Mouse (Mus musculus): Measurements from ENCODE around the gene Col20a1.

The Col20a1 gene

DNA sequence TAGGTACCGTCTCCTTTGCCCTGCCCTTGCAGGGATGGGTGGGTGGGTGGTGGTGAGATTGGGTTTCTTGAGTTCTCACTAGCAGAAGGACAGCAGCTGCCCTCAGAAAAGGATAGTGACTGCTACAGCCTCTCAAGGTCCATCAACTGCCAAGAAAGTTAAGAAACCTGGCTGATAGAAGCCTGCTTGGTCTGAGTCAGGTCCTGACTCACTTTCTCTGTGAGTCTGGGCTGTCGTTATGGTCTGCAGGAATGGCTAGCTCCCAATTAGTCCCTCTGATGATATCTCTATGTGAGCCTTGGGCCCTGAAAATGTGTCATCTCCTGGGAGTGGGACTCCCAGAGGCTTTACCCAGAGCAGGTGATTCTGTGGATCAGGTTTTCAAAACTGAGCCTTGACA, 8.0 kb downstream of the Col20a1 start:
- no peak for DNase-seq (ENCODE audit: low spot score in 2 of 2)

DNA sequence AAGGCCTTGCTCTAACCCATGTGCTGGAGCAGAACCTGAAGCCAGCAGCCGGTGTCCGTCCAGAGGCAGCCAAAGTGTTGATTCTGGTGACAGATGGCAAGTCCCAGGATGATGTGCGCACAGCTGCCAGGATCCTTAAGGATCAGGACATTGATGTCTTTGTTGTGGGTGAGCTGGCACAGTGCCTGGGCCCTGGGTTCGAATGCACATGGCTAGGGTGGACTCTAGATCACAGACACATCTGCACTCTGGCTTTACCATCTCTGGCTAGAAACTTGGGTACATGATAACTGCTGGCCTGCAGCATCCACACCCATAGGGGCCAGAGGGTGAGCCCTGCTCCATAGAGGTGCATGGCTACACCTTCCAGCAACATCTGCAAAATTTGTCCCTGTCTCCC, 9.1 kb downstream of the Col20a1 start:
- DNase-seq (ENCODE audit: low spot score in 2 of 2) = no peak

DNA sequence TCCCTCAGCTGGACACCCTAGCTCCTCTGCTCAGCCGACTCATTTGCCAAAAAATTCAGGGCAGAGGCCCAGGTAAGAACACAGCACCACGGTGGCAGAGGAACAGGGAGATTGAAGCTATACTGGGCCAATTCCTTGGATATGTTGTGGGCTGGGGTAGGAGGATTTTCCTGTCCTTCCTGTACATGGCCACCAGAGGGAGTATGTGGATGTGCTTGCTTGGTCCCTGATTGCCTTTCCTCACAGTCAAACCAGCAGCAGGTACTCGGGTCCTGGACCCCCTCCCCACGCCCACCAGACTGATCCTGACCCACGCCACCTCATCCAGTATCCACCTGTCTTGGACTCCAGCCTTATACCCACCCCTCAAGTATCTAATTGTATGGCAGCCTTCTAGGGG, 10.1 kb downstream of the Col20a1 start:
- peak in 1 of 2 experiments; percentile 24 for DNase-seq (ENCODE audit: low spot score in 2 of 2)

DNA sequence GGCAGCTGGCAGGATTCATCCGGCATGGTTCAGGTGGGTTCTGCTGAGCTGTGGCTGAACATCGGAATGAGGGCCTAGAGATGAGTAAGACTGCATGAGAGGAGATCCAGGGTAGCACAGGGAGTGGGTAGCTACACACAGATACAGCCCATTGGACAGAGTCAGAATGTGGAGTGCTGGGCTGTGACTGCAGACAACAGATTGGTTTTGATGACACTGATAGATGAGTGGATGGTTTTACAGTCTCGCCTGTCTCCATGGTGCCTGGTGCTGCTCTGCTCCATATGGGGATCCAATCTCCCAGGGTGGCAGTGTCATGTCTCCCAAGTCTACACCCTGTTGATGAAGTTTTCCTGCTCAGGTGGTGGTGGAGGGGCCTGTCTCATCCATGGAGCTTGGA, 10.6 kb downstream of the Col20a1 start:
- DNase-seq (ENCODE audit: low spot score in 2 of 2) = no peak

DNA sequence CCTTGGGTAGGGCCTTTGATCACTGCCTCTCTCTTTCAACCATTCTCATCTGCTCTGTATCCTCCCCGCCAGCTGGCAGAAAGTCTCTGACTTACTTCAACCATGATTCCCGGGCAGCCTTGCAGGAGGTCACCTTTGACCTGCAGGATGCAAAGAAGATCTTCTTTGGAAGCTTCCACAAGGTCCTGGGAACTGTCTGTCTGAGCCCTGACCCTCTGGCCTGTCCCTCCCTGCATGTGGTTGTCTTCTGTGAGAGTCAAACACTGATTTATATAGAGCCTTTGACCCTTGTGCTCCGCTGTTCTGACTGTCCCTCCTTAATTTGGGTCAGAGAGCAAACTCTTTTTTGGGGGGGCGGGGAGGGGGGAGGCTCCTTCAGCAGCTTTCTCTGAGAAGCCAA, 20.7 kb downstream of the Col20a1 start:
- no peak for DNase-seq (ENCODE audit: low spot score in 2 of 2)

DNA sequence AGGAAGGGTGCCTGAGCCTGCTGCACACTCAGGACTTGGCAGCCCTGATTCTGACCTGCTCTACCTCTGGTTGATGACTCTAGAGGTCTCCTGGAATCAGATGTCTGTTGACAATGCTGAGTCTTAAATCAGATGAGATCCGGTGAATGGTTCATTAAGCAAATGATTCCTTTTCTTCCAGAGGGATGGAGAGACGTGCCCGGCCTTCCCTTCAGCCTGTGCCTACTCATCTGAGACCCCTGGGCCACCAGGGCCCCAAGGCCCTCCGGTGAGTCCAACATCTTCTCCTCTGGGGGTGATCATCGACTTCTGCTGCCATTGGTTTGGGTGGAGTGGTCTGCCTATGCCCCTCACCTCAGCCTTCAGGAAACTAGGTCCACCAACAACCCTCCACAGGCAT, 22.0 kb downstream of the Col20a1 start:
- no peak for DNase-seq (ENCODE audit: low spot score in 2 of 2)

DNA sequence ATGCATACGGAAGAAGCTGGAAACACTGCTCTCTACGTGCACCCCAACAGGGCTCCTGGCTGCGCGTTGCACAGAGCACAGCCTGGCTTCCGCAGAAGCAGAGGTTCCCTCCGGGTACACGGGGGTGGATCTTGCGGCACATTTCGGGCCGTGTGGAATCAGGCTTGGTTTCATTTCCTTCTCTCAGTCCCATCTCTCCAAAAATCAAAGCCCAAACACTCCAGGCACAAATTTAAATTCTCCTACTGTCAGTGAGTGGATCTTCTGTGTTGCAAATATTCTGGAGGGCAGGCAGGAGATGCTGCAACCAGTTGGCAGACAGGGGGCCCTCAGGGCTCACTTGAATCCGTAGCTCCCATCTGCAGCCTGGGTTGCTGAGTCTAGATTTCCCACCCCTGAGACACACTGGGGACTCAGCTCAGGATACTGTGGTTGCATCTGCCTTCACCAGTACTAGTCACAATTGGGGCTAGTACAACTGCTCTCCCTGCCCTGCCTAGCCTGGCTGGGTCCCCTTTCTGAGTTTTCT, 45.1 kb downstream of the Col20a1 start:
- DNase-seq (ENCODE audit: low spot score in 2 of 2) = no peak

DNA sequence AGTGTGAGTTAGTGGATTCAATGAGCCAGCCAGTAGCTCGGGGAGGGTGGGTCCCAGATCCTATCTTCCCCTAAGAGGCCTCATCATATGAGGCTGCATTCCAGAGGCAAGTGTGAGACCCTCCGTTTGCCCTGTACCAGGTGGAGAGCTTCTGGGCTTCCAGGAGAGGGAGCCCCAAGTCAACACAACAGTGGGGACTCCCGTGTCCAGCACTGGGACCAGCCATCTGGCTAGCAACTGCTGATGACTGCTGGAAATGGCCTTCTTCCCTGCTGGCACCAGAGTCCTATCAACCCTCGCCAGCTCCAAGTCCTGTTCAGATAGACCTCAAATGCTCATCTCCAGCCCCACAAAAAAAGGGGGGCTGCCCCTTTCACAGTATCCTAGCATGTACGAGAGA, 46.1 kb downstream of the Col20a1 start:
- DNase-seq (ENCODE audit: low spot score in 2 of 2) = no peak

DNA sequence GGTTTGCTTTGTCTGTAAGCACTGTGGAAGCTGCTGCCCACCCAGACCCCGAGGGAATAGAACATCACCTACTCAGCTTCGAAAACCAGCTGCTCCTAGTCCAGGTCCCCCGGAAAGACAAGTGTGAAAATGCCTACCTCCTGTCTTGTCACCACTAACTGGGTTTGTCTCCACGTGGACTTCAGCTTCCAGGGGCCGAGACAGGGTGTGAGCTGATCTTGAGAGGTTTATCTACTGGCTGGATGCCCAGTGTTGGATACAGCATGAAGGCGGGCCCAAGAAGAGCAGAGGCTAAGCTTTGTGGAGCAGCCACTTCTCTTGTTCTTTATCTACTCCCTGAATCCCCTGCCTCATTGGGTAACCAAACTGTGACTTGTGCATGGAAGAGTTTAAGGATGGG, 47.0 kb downstream of the Col20a1 start:
- no peak for DNase-seq (ENCODE audit: low spot score in 2 of 2)

DNA sequence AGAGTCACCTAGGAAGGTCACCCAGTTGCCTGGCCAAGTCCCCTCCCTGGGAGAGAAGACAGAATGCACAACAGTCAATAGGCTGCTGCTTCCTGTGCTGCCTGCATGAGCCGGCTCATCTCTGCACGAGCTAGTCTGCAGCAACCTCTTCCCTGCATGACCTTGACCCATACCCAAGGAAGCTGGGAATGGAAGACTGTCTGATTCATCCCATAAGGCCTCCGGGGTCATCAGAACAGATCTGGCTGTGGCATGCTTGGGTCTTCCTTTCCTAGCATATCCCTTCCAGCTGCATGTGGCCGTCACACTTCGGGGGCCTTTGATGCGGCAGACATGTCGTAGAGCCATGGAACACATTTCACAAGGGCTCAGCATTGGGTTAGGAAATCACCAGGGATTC, 48.9 kb downstream of the Col20a1 start:
- no peak for DNase-seq (ENCODE audit: low spot score in 2 of 2)

DNA sequence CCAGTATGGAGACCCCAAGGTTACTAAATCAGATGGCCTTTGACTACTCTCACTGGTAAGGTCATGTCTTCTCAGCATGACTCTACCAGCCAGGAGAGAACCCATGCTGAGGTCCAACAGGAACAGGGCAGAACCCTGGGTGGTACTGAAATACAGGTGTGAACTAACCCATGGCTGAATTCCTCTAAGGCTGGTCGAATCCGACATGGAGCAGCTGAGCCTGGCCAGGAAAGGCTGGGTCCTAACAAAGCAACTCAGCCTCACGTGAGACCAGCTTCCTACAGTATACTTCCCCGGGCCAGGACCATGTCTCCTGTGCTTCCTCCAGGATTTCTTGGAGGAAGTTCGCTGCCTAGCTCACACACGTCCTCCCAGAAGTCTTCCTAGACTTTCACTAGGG, 50.2 kb downstream of the Col20a1 start:
- DNase-seq (ENCODE audit: low spot score in 2 of 2) = no peak

DNA sequence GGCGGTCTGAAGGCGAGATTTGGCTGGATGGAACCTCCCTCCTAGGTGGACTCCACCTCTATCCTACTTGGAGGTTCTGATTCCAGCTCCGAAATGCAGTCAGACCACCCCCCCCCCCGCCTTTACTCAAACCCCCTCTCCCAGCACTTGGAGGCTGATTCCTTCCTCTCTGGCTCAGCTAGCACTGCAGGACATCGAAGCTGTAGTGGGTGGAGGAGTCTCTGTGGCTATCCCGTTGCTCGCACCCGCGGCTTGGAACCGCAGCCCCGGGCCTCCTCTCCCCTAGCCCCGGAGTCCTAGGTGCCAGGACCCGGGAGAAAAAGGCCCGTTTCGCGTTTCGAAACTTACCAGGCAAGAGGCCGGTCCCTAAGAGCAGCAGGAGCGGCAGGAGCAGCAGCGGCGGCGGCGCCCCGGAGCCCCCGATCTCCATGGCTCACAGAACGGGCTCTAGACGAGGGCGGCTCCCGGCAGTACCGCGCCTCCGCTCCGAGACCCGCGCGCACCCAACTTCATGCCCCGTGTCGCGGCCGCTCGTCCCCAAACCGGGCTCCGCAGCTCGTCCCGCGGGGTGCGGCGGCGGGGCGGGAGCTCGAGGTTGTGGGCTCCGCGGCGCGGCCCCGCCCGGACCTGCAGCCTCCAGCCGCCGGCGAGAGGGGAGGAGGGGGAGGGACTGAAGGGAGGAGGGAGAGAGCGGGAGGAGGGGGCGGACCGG, 52.5 kb downstream of the Col20a1 start:
- DNase-seq (ENCODE audit: low spot score in 2 of 2) = no peak

DNA sequence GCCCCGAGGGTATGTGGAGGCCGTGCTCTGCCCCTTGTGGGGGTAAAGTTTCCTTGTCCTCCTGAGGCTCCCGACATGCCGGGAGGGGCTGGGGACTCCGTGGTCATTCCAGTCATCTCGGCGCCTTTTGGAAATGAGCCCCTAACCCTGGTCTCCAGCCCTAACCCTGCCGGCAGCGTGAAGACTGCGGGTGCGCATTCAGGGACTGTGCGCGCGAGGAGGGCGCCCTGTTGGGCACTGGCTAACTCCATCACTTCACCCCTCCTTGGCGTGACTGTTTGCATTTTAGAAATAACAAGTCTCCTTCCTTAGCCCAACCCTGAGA, 53.0 kb downstream of the Col20a1 start:
- DNase-seq (ENCODE audit: low spot score in 2 of 2) = no peak

DNA sequence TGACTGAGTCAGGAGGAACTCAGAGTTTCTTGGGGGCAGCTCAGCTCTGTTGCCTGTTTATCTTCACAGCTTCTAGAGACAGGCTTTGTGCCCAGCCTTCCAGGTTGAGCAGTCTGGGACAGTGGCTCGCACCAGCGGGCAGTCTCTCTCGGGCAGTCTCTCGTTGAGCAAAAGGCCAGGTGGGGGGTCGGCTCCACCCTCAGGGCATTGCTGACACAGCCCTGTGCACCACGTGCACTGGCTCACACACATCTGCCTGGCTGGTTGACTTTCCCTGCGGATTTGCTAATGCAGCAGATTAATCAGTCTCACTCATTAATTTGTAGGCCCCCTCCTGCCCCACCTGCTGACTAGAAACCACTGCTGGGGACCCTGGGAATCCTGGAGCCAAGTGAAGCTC, 55.6 kb downstream of the Col20a1 start:
- no peak for DNase-seq (ENCODE audit: low spot score in 2 of 2)

DNA sequence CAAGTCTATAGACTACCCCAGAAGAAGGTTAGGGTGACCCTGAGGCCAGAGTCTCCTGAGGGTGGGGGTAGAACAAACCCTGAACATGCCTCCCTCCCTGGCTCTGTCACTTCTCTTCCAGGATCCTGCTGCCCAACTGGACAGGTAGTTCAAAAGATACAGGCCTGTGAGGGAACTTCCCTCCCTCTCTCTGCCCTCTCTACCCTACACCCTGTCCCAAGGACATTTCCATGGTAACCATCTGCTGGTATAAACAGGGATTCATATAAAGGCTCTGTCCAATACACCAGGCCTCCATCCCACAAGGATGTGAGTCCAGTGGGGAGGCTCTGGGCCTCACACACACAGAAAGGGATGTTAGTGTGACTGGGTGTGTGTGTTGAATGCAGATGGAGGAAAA, 56.0 kb downstream of the Col20a1 start:
- DNase-seq (ENCODE audit: low spot score in 2 of 2) = no peak

DNA sequence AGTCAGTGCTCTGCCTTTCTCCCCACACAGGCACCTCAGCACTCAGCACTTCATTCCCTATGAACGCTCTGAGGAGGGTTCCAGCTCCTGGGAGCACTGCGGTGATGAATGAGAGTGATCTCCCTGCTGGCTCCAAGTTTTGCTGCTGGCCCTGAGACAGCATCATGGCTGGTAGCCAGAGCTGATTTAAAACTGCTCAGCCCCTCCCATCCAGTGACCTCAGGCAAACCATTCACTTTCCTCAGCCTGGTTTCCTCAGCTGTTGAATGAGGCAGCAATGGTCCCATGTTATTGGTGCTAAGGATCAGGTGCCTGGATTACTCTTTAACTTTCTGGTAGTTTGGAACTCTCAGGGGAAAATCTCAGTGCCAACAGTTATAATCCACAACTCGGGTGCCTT, 57.1 kb downstream of the Col20a1 start, which contains the start of gene Chrna4:
TSS of gene Chrna4 (minus strand) at position 110 of the 400 bp plus-strand sequence.
- DNase-seq (ENCODE audit: low spot score in 2 of 2) = no peak

DNA sequence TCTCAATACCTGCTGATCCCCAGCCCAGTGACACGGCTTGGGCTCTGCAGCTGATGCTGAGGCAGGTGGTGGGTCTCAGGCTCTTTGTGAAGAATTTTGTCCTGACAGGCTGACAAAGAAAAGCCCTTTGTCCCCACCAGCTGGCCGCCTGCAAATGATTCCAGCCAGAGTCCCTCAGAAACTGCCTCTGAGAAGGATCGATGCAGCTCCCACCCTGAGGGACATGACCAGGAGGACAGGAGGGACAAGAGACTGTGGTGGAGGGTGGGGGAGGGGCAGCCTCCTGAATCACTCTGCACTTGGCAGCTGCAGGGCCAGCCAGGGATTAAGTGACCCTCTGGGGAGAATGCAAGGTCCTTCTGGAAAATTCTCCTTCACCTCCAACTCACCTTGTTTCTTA, 57.7 kb downstream of the Col20a1 start:
- DNase-seq (ENCODE audit: low spot score in 2 of 2) = no peak

DNA sequence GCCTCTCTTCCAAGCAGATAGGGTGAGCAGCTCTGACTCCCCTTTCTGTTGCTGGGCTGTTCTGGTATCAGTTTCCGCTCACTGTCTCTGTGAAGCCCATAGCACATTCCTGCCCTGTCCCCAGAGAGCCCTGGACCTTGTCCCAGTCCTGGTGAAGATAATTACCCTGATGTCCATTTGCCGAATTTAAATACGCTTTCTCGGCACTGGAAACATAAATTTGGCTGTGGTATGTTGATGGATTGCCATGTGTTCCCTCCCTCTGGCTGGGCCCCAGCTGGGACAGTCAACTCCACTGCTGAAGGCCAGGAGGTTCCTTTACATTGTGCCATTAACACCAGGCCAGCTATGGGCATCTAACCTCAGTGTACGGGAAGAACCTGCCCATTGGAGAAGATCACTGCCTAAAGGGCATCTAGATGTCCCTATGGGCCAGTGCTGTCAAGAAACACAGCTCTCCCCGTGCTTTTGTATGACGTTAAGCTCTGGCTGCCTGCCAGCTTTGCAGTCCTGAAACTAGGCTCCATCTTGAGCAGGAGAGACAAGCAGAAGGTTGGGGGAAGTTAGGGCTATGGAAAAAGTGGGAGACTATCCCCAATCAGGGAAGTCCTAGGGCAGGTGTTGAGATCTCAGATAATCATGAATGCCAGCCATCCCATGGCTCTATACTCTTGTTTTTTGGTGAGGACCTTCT, 62.1 kb downstream of the Col20a1 start:
- DNase-seq (ENCODE audit: low spot score in 2 of 2) = no peak

DNA sequence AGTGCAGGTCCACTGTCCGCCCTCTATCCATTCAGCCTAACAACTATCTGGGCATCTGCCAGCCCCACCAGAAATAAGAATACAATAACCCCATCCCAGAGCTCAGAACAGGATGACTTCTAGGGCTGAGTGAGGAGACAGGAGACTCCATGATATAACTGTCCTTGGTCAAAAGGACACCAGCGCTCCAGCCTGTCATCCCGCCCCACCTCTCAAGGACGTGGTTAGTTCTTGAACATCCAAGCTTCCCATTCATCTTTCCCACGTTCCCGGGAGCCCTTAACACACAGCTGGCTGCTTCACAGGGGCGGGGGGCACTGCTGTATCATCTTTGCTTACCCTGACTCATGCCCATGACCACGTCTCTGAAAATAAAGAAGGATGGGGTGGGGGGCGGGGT, 62.7 kb downstream of the Col20a1 start:
- DNase-seq (ENCODE audit: low spot score in 2 of 2) = no peak

DNA sequence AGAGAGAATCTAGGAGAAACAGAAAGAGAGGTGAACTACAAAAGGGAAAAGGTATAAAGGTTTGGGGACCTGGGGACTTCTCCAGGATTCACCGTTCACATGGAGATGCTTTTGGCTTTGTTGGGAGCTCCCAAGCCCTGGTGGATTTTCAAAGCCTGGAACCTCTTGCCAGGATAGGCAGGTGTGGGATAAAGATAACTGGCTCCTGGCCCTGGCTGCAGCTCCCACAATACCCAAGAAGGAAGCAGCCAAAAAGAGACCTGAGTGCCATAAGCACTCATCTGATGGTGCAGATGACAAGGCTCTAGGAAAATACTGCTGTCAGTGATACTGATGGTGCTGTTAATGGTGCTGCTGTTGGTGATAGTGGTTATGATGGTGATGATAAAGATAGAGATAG, 65.8 kb downstream of the Col20a1 start:
- no peak for DNase-seq (ENCODE audit: low spot score in 2 of 2)

DNA sequence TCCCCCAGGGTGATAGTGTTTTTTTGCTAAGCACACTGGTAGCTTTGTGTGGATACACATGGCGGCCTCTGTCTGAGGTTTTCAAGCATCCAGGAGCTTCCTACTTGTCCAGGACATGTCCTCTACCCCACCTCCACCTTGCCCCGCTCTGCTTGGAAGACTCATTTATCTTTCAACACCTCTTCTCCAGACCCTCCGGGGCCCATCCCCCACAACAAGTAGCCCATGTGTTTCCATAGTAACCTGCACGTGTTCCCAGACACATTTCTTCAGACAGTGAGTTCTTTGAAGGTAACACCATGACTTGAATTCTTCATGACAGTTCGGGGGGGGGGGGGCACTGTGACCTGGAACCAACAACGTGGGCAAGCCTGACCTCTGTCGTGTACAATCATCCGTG, 71.0 kb downstream of the Col20a1 start:
- DNase-seq (ENCODE audit: low spot score in 2 of 2) = no peak

DNA sequence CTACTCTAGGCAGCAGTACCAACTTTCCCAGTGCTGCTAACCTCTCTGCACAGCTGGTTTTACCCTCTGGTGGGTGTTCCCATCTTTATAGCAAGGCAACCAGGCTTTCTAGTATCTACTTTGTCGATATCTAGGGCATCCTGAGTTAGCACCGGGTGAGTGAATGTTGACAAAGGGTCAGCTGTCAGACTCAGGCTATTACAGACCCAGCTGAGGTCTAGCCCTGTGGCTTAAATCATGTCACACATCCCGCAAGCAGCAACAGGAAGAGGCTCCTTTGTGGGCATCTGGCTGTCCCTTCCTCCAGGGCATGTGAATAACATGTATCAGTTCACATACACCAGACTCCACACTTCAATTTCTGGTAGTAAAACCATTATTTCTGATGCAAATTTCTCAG, 71.9 kb downstream of the Col20a1 start:
- no peak for DNase-seq (ENCODE audit: low spot score in 2 of 2)

DNA sequence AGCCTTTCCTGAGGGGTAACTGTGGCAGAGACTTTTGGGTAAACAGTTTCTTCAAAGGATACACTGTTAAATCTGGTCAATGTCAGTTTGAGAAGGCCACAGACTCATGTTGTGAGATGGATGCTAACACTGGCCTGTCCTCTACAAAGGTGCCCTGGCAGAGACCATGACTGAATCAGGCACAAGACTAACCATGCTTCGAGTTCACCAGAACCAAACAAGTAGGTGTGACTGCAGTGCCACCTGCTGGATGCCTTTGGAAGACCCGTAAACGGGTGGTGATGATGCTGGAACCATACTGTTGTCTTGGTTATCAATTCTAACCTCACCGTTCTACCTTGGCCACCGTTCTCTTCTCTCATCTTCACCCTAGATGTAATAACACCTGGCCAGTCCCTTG, 73.8 kb downstream of the Col20a1 start:
- peak in 1 of 2 experiments; percentile 57 for DNase-seq (ENCODE audit: low spot score in 2 of 2)

DNA sequence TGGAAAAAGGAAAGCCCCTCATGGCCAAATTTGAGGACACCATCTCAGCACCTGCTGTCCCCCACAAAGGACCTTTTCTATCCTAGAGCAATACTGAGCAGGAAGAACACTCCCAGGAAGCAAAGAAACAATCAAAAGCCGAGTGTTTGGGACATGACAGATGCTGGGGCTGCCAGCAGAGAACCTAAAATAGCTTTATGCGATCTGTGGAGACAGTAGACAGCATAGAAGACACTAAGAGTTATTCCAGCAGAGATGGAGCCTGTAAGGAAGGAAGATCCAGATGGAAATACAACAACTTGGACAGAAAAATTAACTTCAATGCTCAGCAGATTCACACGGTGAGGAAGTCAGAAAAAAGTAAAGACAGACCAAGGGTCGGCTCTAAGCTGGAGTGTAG, 79.5 kb downstream of the Col20a1 start:
- no peak for DNase-seq (ENCODE audit: low spot score in 2 of 2)
